In genomic region chr3:103443247-103443646, GRCm38 (mm10) we compare ENCODE assay signal across 26 mouse cellular contexts.
A peak's percentile ranks its signal among the peaks of the same experiment; 100 is the strongest.
DNase-seq lines count a peak whose midpoint lies in the region; ATAC-seq and TF ChIP-seq lines count a peak whose summit lies in the region.
"Had no signal": no experiment of that assay in that cellular context is flagged by ENCODE, and none has a peak within 500 bp of the region (broad histone marks: within the 10 kb centered on the region; RNA-seq: fewer than 3 reads in every experiment).

No protein-coding gene starts in this region.

- intact Hi-C loops in left cerebral cortex, adult 2 months (cut with DNase I) = no loop called here

- 81% methylated on average over 6 of the region's 6 CpGs for WGBS in heart, embryonic 11.5 days (ENCODE audit: insufficient replicate concordance)
- WGBS in limb, embryonic 11.5 days = 18% methylated on average over 6 of the region's 6 CpGs
- WGBS in limb, embryonic 13.5 days = 4% methylated on average over 6 of the region's 6 CpGs
- WGBS in limb, embryonic 15.5 days = 17% methylated on average over 6 of the region's 6 CpGs
- WGBS in thymus, adult 2 months = 96% methylated on average over 6 of the region's 6 CpGs

- H3K27me3 ChIP-seq in heart, embryonic 11.5 days (ENCODE audit: control insufficient read depth, insufficient read depth, low read length) = no peaks in the 10 kb centered on the region
- H3K27me3 ChIP-seq in limb, embryonic 11.5 days (ENCODE audit: control insufficient read depth, insufficient read depth, low read length) = no peaks in the 10 kb centered on the region
- no peaks in the 10 kb centered on the region for H3K27me3 ChIP-seq in limb, embryonic 13.5 days
- H3K27me3 ChIP-seq in limb, embryonic 15.5 days = no peaks in the 10 kb centered on the region
- H3K27me3 ChIP-seq in thymus, adult 2 months (ENCODE audit: control insufficient read depth, insufficient read depth, low read length) = no peaks in the 10 kb centered on the region
- H3K27me3 ChIP-seq: CH12.LX; embryonic facial prominence, embryonic 12.5 days; forebrain, embryonic 13.5 days; forebrain, embryonic 15.5 days; Patski had no signal

- H3K4me1 ChIP-seq in heart, embryonic 11.5 days (ENCODE audit: control insufficient read depth, insufficient read depth, low read length) = no peaks in the 10 kb centered on the region
- H3K4me1 ChIP-seq in limb, embryonic 11.5 days (ENCODE audit: control insufficient read depth, insufficient read depth, low read length) = peaks cover 13% of the 10 kb centered on the region
- peaks cover 30% of the 10 kb centered on the region for H3K4me1 ChIP-seq in limb, embryonic 13.5 days
- H3K4me1 ChIP-seq in limb, embryonic 15.5 days = peaks cover 10% of the 10 kb centered on the region
- peaks cover 11% of the 10 kb centered on the region for H3K4me1 ChIP-seq in thymus, adult 2 months (replicated peaks; ENCODE audit: control insufficient read depth, insufficient read depth, low read length)
- H3K4me1 ChIP-seq: forebrain, embryonic 13.5 days; forebrain, embryonic 15.5 days had no signal

- ATAC-seq in heart, embryonic 11.5 days (replicated peaks; ENCODE audit: insufficient number of reproducible peaks, low FRiP score, low TSS enrichment) = no peak
- peak; percentile 35; the same call in 1 of the 2 replicates for ATAC-seq in limb, embryonic 11.5 days (ENCODE audit: insufficient number of reproducible peaks, low FRiP score, low TSS enrichment, low read depth)
- 0 out of 2 replicates have a peak, but pooled peaks have one; percentile 57 for ATAC-seq in limb, embryonic 13.5 days (ENCODE audit: low FRiP score, low read depth)
- ATAC-seq in limb, embryonic 15.5 days (ENCODE audit: insufficient number of reproducible peaks, low FRiP score, low TSS enrichment, low read depth) = peak; percentile 48; the same call in 1 of the 2 replicates
- ATAC-seq: activated CD4-positive, CD25-positive, alpha-beta regulatory T cell, adult 4 months; CD4-positive, CD25-positive, alpha-beta regulatory T cell, adult 4 months; forebrain, embryonic 13.5 days; forebrain, embryonic 15.5 days; Patski had no signal

- no peak overlapping the region for H3K4me3 ChIP-seq in heart, embryonic 11.5 days (ENCODE audit: low read depth, low read length)
- no peak overlapping the region for H3K4me3 ChIP-seq in limb, embryonic 11.5 days (ENCODE audit: low read depth, low read length)
- no peak overlapping the region for H3K4me3 ChIP-seq in limb, embryonic 13.5 days
- H3K4me3 ChIP-seq in limb, embryonic 15.5 days = no peak overlapping the region
- no peak overlapping the region for H3K4me3 ChIP-seq in thymus, adult 2 months (ENCODE audit: control insufficient read depth, insufficient read depth, low read length)
- no peak overlapping the region for H3K4me3 ChIP-seq in left cerebral cortex, adult 2 months
- H3K4me3 ChIP-seq: embryonic facial prominence, embryonic 10.5 days; embryonic facial prominence, embryonic 12.5 days; forebrain, embryonic 13.5 days; forebrain, embryonic 15.5 days had no signal

- no peaks in the 10 kb centered on the region for H3K36me3 ChIP-seq in heart, embryonic 11.5 days (ENCODE audit: control insufficient read depth, insufficient read depth, low read length)
- no peaks in the 10 kb centered on the region for H3K36me3 ChIP-seq in limb, embryonic 11.5 days (ENCODE audit: control insufficient read depth, insufficient read depth, low read length)
- H3K36me3 ChIP-seq in limb, embryonic 13.5 days = no peaks in the 10 kb centered on the region
- H3K36me3 ChIP-seq in limb, embryonic 15.5 days = no peaks in the 10 kb centered on the region
- no peaks in the 10 kb centered on the region for H3K36me3 ChIP-seq in thymus, adult 2 months (ENCODE audit: control insufficient read depth, insufficient read depth, low read length)
- H3K36me3 ChIP-seq: embryonic facial prominence, embryonic 10.5 days; embryonic facial prominence, embryonic 12.5 days; forebrain, embryonic 15.5 days; G1E had no signal

- peak; percentile 21 for DNase-seq in heart, adult 11 months
- DNase-seq in limb, embryonic 11.5 days (ENCODE audit: low spot score) = peak; percentile 62
- DNase-seq in thymus, adult 2 months = no peak
- no peak for DNase-seq in left cerebral cortex, adult 2 months (ENCODE audit: extremely low spot score in 1 of 2, low spot score in 2 of 2)
- DNase-seq in cerebellum, adult 11 months = no peak
- DNase-seq: adrenal gland, adult 8-10 months; adrenal gland, postnatal 14 days; adrenal gland, postnatal 36 days; B cell, adult 2 months; cerebellum, adult 11-12 months; cerebellum, adult 2 months; cerebellum, adult 9-10 months; cerebellum, postnatal 10 days; cerebellum, postnatal 25 days had no signal

- no peak overlapping the region for H3K4me2 ChIP-seq in heart, embryonic 11.5 days
- H3K4me2 ChIP-seq in limb, embryonic 11.5 days (ENCODE audit: low read depth, severe bottlenecking) = no peak overlapping the region
- peak overlapping the region; percentile 21; the same call in 1 of the 2 replicates for H3K4me2 ChIP-seq in limb, embryonic 13.5 days (replicated peaks)
- H3K4me2 ChIP-seq in limb, embryonic 15.5 days = no peak overlapping the region
- H3K4me2 ChIP-seq: embryonic facial prominence, embryonic 12.5 days; forebrain, embryonic 13.5 days; forebrain, embryonic 15.5 days had no signal

- no peak for TF ChIP-seq POLR2A in thymus, adult 2 months (IDR thresholded peaks at IDR 0.05; ENCODE audit: control insufficient read depth, extremely low read depth, insufficient read depth, low read length, poor library complexity)

- no peak for TF ChIP-seq CTCF in thymus, adult 2 months (IDR thresholded peaks at IDR 0.05; ENCODE audit: borderline replicate concordance, control insufficient read depth, extremely low read depth, insufficient read depth, low read length, poor library complexity)
- no peak for TF ChIP-seq CTCF in left cerebral cortex, adult 2 months (IDR thresholded peaks at IDR 0.05)

- no peaks in the 10 kb centered on the region for H3K9me3 ChIP-seq in heart, embryonic 11.5 days (replicated peaks; ENCODE audit: control insufficient read depth, low read length)
- H3K9me3 ChIP-seq in limb, embryonic 11.5 days (ENCODE audit: control insufficient read depth, low read length) = no peaks in the 10 kb centered on the region
- no peaks in the 10 kb centered on the region for H3K9me3 ChIP-seq in limb, embryonic 13.5 days
- H3K9me3 ChIP-seq in limb, embryonic 15.5 days = no peaks in the 10 kb centered on the region
- H3K9me3 ChIP-seq: embryonic facial prominence, embryonic 10.5 days; embryonic facial prominence, embryonic 12.5 days; forebrain, embryonic 13.5 days; forebrain, embryonic 15.5 days; G1E had no signal

- no peak overlapping the region for H3K9ac ChIP-seq in heart, embryonic 11.5 days (ENCODE audit: low read depth, low read length)
- no peak overlapping the region for H3K9ac ChIP-seq in limb, embryonic 11.5 days (ENCODE audit: low read length)
- H3K9ac ChIP-seq in limb, embryonic 13.5 days = no peak overlapping the region
- H3K9ac ChIP-seq in limb, embryonic 15.5 days = no peak overlapping the region
- H3K9ac ChIP-seq: embryonic facial prominence, embryonic 12.5 days; forebrain, embryonic 13.5 days; forebrain, embryonic 15.5 days had no signal

- no peak overlapping the region for H3K27ac ChIP-seq in heart, embryonic 11.5 days (ENCODE audit: low read depth, low read length)
- H3K27ac ChIP-seq in limb, embryonic 11.5 days (replicated peaks; ENCODE audit: low read depth, low read length) = no peak overlapping the region; the same call in 1 of the 2 replicates
- peak overlapping the region; percentile 44; the same call in 1 of the 2 replicates for H3K27ac ChIP-seq in limb, embryonic 13.5 days
- peak overlapping the region; percentile 60 for H3K27ac ChIP-seq in limb, embryonic 15.5 days
- no peak overlapping the region for H3K27ac ChIP-seq in thymus, adult 2 months (ENCODE audit: control insufficient read depth, insufficient read depth, low read length)
- H3K27ac ChIP-seq in left cerebral cortex, adult 2 months = no peak overlapping the region
- H3K27ac ChIP-seq: embryonic facial prominence, embryonic 10.5 days; embryonic facial prominence, embryonic 12.5 days; forebrain, embryonic 13.5 days; forebrain, embryonic 15.5 days had no signal

Comparison
In these comparisons a context has a peak if more than half of its experiments do, and no peak if none do; other contexts are left out.
1. H3K27ac ChIP-seq: peak in limb, embryonic 13.5 days (single experiment) and limb, embryonic 15.5 days (single experiment); none in heart, embryonic 11.5 days (single experiment), limb, embryonic 11.5 days (single experiment), thymus, adult 2 months (single experiment) and left cerebral cortex, adult 2 months (single experiment).
2. DNase-seq: peak in heart, adult 11 months (single experiment) and limb, embryonic 11.5 days (single experiment); none in thymus, adult 2 months (single experiment), left cerebral cortex, adult 2 months (0 of 2) and cerebellum, adult 11 months (single experiment).